Comparison of ENCODE assay signal across 18 mouse cellular contexts in the genomic region with DNA sequence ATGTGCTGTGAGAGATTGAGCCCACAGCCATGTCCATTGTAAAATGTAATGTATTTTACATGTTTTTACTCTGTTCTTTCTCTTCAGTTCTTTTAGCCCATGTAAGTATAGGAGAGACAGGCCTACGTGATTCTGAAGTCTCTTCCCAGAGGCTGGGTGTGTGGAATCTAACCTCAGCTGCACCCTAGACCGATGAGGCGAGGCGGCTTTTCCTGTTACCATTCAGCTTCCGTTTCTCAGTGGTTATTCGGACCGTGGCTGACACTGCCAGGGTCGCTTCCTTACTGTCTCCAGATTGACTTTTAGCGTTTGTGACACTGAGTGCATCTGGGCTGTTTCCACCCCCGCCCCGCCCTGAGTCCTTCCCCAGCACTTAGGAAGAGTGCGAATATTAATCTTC.
A peak's percentile ranks its signal among the peaks of the same experiment; 100 is the strongest.
DNase-seq lines count a peak whose midpoint lies in the region; ATAC-seq and TF ChIP-seq lines count a peak whose summit lies in the region.
"Had no signal": no experiment of that assay in that cellular context is flagged by ENCODE, and none has a peak within 500 bp of the region (broad histone marks: within the 10 kb centered on the region; RNA-seq: fewer than 3 reads in every experiment).

No protein-coding gene starts in this region.

- no peak for TF ChIP-seq POLR2A in CH12.LX (IDR thresholded peaks at IDR 0.05; ENCODE audit: low read depth, low read length)

- H3K9me3 ChIP-seq in kidney, embryonic 14.5 days (ENCODE audit: control insufficient read depth, low read length) = no peaks in the 10 kb centered on the region
- no peaks in the 10 kb centered on the region for H3K9me3 ChIP-seq in CH12.LX (replicated peaks; ENCODE audit: low read length)
- H3K9me3 ChIP-seq: embryonic facial prominence, embryonic 15.5 days; stomach, embryonic 15.5 days had no signal

- H3K79me2 ChIP-seq in CH12.LX (replicated peaks; ENCODE audit: control insufficient read depth, extremely low read depth, insufficient read depth, poor library complexity, severe bottlenecking) = no peaks in the 10 kb centered on the region

- TF ChIP-seq CTCF in CH12.LX (conservative IDR thresholded peaks at IDR 0.05 in 1 of 2, IDR thresholded peaks at IDR 0.05 in 1 of 2; ENCODE audit: low read depth in 2 of 2, low read length in 2 of 2) = no peak

- H3K4me1 ChIP-seq in kidney, embryonic 14.5 days (ENCODE audit: control insufficient read depth, insufficient read depth, low read length) = peaks cover 23% of the 10 kb centered on the region
- no peaks in the 10 kb centered on the region for H3K4me1 ChIP-seq in CH12.LX (ENCODE audit: control insufficient read depth in 1 of 2, insufficient read depth in 2 of 2)

- H3K9ac ChIP-seq in kidney, embryonic 14.5 days (ENCODE audit: low read depth, low read length) = no peak overlapping the region
- no peak overlapping the region for H3K9ac ChIP-seq in CH12.LX (ENCODE audit: insufficient read depth, low read depth)
- H3K9ac ChIP-seq: embryonic facial prominence, embryonic 15.5 days; stomach, embryonic 15.5 days had no signal

- H3K27me3 ChIP-seq in kidney, embryonic 14.5 days (ENCODE audit: control insufficient read depth, insufficient read depth, low read length) = no peaks in the 10 kb centered on the region
- H3K27me3 ChIP-seq in CH12.LX (replicated peaks) = no peaks in the 10 kb centered on the region
- H3K27me3 ChIP-seq: embryonic facial prominence, embryonic 15.5 days; stomach, embryonic 15.5 days had no signal

- no peak overlapping the region for H3K27ac ChIP-seq in kidney, embryonic 14.5 days (ENCODE audit: low read depth, low read length)
- no peak overlapping the region for H3K27ac ChIP-seq in CH12.LX (ENCODE audit: insufficient read depth, low read depth)

- TF ChIP-seq EP300 in CH12.LX (IDR thresholded peaks at IDR 0.05; ENCODE audit: low read length) = no peak

- in situ Hi-C loops in CH12.LX (cut with MboI; ENCODE audit: low pct_ligation_motif_present, low pct_unique_long_range_greater_than_20kb, low sequenced_read_pairs) = no loop called here

- WGBS in kidney, embryonic 14.5 days = 22% methylated on average over 12 of the region's 12 CpGs

- no peak for TF ChIP-seq RAD21 in CH12.LX (IDR thresholded peaks at IDR 0.05; ENCODE audit: low read depth, low read length)

- H3K4me2 ChIP-seq in kidney, embryonic 14.5 days (replicated peaks; ENCODE audit: low read depth, low read length) = no peak overlapping the region; the same call in 1 of the 2 replicates
- peak overlapping the region; percentile 41 for H3K4me2 ChIP-seq in CH12.LX (ENCODE audit: insufficient read depth, low read depth, poor library complexity, severe bottlenecking)
- H3K4me2 ChIP-seq: liver, embryonic 11.5 days; midbrain, embryonic 11.5 days; stomach, embryonic 15.5 days had no signal

- DNase-seq in heart, adult 11 months = peak; percentile 81
- DNase-seq in heart, adult 9 months (ENCODE audit: low spot score in 2 of 2) = no peak
- peak; percentile 21 for DNase-seq in kidney, postnatal 14 days
- DNase-seq in CH12.LX (ENCODE audit: extremely low read depth) = peak; percentile 5
- peak; percentile 29 to 31 for DNase-seq in kidney, postnatal 4 days
- DNase-seq: cerebellum, adult 9-10 months; left cerebral cortex, postnatal 4 days; retina, postnatal 1 day; thymus, adult 18-20 months had no signal

- dilution Hi-C loops in CH12.LX (cut with MboI; ENCODE audit: extremely low pct_ligation_motif_present, extremely low pct_unique_long_range_greater_than_20kb, low sequenced_read_pairs) = no loop called here

- no peaks in the 10 kb centered on the region for H3K36me3 ChIP-seq in kidney, embryonic 14.5 days (ENCODE audit: control insufficient read depth, insufficient read depth, low read length)
- no peaks in the 10 kb centered on the region for H3K36me3 ChIP-seq in CH12.LX (replicated peaks in 1 of 2; ENCODE audit: control insufficient read depth in 1 of 2, insufficient read depth in 1 of 2, low read length in 1 of 2)
- H3K36me3 ChIP-seq: embryonic facial prominence, embryonic 15.5 days; stomach, embryonic 15.5 days had no signal

- H3K4me3 ChIP-seq in kidney, embryonic 14.5 days (ENCODE audit: low read length) = no peak overlapping the region
- H3K4me3 ChIP-seq in CH12.LX (replicated peaks in 1 of 3; ENCODE audit: low read depth in 2 of 3, low read length in 2 of 3, poor library complexity in 1 of 3) = no peak overlapping the region
- H3K4me3 ChIP-seq: embryonic facial prominence, embryonic 15.5 days; stomach, embryonic 15.5 days had no signal

- ATAC-seq in kidney, embryonic 14.5 days (ENCODE audit: low FRiP score, low TSS enrichment) = no peak
- ATAC-seq in cerebellum, adult (ENCODE audit: insufficient number of reproducible peaks, low FRiP score, low TSS enrichment) = no peak
- ATAC-seq: forebrain, embryonic 16.5 days; hindbrain, embryonic 16.5 days; intestine, postnatal 0 days had no signal

TF ChIP-seq in CH12.LX, 34 proteins besides CTCF, POLR2A, EP300 and RAD21:
- TF ChIP-seq HCFC1 (IDR thresholded peaks at IDR 0.05; ENCODE audit: low read depth, low read length) = no peak
- TF ChIP-seq ELF1 (IDR thresholded peaks at IDR 0.05; ENCODE audit: low read depth, low read length) = no peak
- no peak for TF ChIP-seq ZMIZ1 (IDR thresholded peaks at IDR 0.05; ENCODE audit: low read depth, low read length)
- TF ChIP-seq JUN (IDR thresholded peaks at IDR 0.05; ENCODE audit: insufficient read depth, low read depth, low read length) = no peak
- no peak for TF ChIP-seq ZKSCAN1 (IDR thresholded peaks at IDR 0.05; ENCODE audit: borderline replicate concordance, low read depth, low read length)
- TF ChIP-seq CHD1 (IDR thresholded peaks at IDR 0.05; ENCODE audit: low read depth, low read length) = no peak
- TF ChIP-seq GABPA (IDR thresholded peaks at IDR 0.05; ENCODE audit: insufficient replicate concordance, low read depth, low read length) = no peak
- no peak for TF ChIP-seq MAZ (IDR thresholded peaks at IDR 0.05; ENCODE audit: low read depth, low read length)
- TF ChIP-seq MAX (IDR thresholded peaks at IDR 0.05; ENCODE audit: low read length) = no peak
- TF ChIP-seq RCOR1 (conservative IDR thresholded peaks at IDR 0.05; ENCODE audit: low read depth, low read length) = no peak
- no peak for TF ChIP-seq PAX5 (IDR thresholded peaks at IDR 0.05; ENCODE audit: low read length)
- TF ChIP-seq SMC3 (IDR thresholded peaks at IDR 0.05; ENCODE audit: low read depth, low read length) = no peak

Comparison
In these comparisons a context has a peak if more than half of its experiments do, and no peak if none do; other contexts are left out.
1. DNase-seq: peak in heart, adult 11 months (single experiment), kidney, postnatal 14 days (single experiment), CH12.LX (single experiment) and kidney, postnatal 4 days (2 of 2); none in heart, adult 9 months (0 of 2).